Mouse (Mus musculus): ENCODE data around the gene Abca17. TPM values are rescaled to one million over a fixed set of nuclear protein-coding genes. Genes with fewer than 3 reads are reported as not detected.

Abca17 gene
- polyA plus RNA-seq, 1 experiment: 0.86 TPM

- 0 out of 2 replicates have a peak, but pooled peaks cover under 1% of the 10 kb centered on the region for H3K4me1 ChIP-seq (ENCODE audit: control insufficient read depth, insufficient read depth, low read length)
- no peak overlapping the region for H3K27ac ChIP-seq (ENCODE audit: insufficient read depth, low read length)
- TF ChIP-seq POLR2A (IDR thresholded peaks at IDR 0.05; ENCODE audit: extremely low read depth, insufficient read depth, low read length) (no peak), CTCF (IDR thresholded peaks at IDR 0.05; ENCODE audit: extremely low read depth, insufficient read depth, low read length) (no peak)
- H3K4me3 ChIP-seq (ENCODE audit: insufficient read depth, low read length): no peak overlapping the region
Measured at GRCm38 (mm10) chr17:24365863-24366262, 15.0 kb upstream of the Abca17 start.

GRCm38 (mm10) chr17:24364461-24364860 lies 13.6 kb upstream of the Abca17 start:
- Histone ChIP-seq H3K27ac (ENCODE audit: insufficient read depth, low read length) (no peak overlapping the region), H3K4me3 (ENCODE audit: insufficient read depth, low read length) (no peak overlapping the region), H3K4me1 (ENCODE audit: control insufficient read depth, insufficient read depth, low read length) (0 out of 2 replicates have a peak, but pooled peaks cover 2% of the 10 kb centered on the region)
- no peak for TF ChIP-seq CTCF (IDR thresholded peaks at IDR 0.05; ENCODE audit: extremely low read depth, insufficient read depth, low read length)
- no peak for TF ChIP-seq POLR2A (IDR thresholded peaks at IDR 0.05; ENCODE audit: extremely low read depth, insufficient read depth, low read length)

GRCm38 (mm10) chr17:24362527-24362926 lies 11.7 kb upstream of the Abca17 start:
- Histone ChIP-seq H3K4me3 (ENCODE audit: insufficient read depth, low read length) (no peak overlapping the region), H3K27ac (ENCODE audit: insufficient read depth, low read length) (no peak overlapping the region), H3K4me1 (ENCODE audit: control insufficient read depth, insufficient read depth, low read length) (0 out of 2 replicates have a peak, but pooled peaks cover 4% of the 10 kb centered on the region)
- TF ChIP-seq POLR2A (IDR thresholded peaks at IDR 0.05; ENCODE audit: extremely low read depth, insufficient read depth, low read length): no peak
- TF ChIP-seq CTCF (IDR thresholded peaks at IDR 0.05; ENCODE audit: extremely low read depth, insufficient read depth, low read length): no peak

- Histone ChIP-seq H3K27ac (ENCODE audit: insufficient read depth, low read length) (no peak overlapping the region), H3K4me1 (ENCODE audit: control insufficient read depth, insufficient read depth, low read length) (0 out of 2 replicates have a peak, but pooled peaks cover 4% of the 10 kb centered on the region), H3K4me3 (ENCODE audit: insufficient read depth, low read length) (no peak overlapping the region)
- TF ChIP-seq POLR2A (IDR thresholded peaks at IDR 0.05; ENCODE audit: extremely low read depth, insufficient read depth, low read length): no peak
- no peak for TF ChIP-seq CTCF (IDR thresholded peaks at IDR 0.05; ENCODE audit: extremely low read depth, insufficient read depth, low read length)
Measured at GRCm38 (mm10) chr17:24361291-24361690, 10.4 kb upstream of the Abca17 start.

GRCm38 (mm10) chr17:24360841-24361240 lies 10.0 kb upstream of the Abca17 start:
- Histone ChIP-seq H3K4me3 (ENCODE audit: insufficient read depth, low read length) (no peak overlapping the region), H3K4me1 (ENCODE audit: control insufficient read depth, insufficient read depth, low read length) (0 out of 2 replicates have a peak, but pooled peaks cover 4% of the 10 kb centered on the region), H3K27ac (ENCODE audit: insufficient read depth, low read length) (no peak overlapping the region)
- no peak for TF ChIP-seq CTCF (IDR thresholded peaks at IDR 0.05; ENCODE audit: extremely low read depth, insufficient read depth, low read length)
- TF ChIP-seq POLR2A (IDR thresholded peaks at IDR 0.05; ENCODE audit: extremely low read depth, insufficient read depth, low read length): no peak

- Histone ChIP-seq H3K4me1 (ENCODE audit: control insufficient read depth, insufficient read depth, low read length) (0 out of 2 replicates have a peak, but pooled peaks cover 6% of the 10 kb centered on the region), H3K27ac (ENCODE audit: insufficient read depth, low read length) (no peak overlapping the region), H3K4me3 (ENCODE audit: insufficient read depth, low read length) (no peak overlapping the region)
- TF ChIP-seq CTCF (IDR thresholded peaks at IDR 0.05; ENCODE audit: extremely low read depth, insufficient read depth, low read length): no peak
- no peak for TF ChIP-seq POLR2A (IDR thresholded peaks at IDR 0.05; ENCODE audit: extremely low read depth, insufficient read depth, low read length)
Measured at GRCm38 (mm10) chr17:24359903-24360302, 9.0 kb upstream of the Abca17 start.

GRCm38 (mm10) chr17:24359006-24359405 lies 8.1 kb upstream of the Abca17 start:
- no peak overlapping the region for H3K27ac ChIP-seq (ENCODE audit: insufficient read depth, low read length)
- peaks cover 9% of the 10 kb centered on the region for H3K4me1 ChIP-seq (ENCODE audit: control insufficient read depth, insufficient read depth, low read length)
- no peak overlapping the region for H3K4me3 ChIP-seq (ENCODE audit: insufficient read depth, low read length)
- TF ChIP-seq POLR2A (IDR thresholded peaks at IDR 0.05; ENCODE audit: extremely low read depth, insufficient read depth, low read length) (no peak), CTCF (IDR thresholded peaks at IDR 0.05; ENCODE audit: extremely low read depth, insufficient read depth, low read length) (no peak)

- H3K4me3 ChIP-seq (ENCODE audit: insufficient read depth, low read length): no peak overlapping the region
- peaks cover 8% of the 10 kb centered on the region for H3K4me1 ChIP-seq (ENCODE audit: control insufficient read depth, insufficient read depth, low read length)
- TF ChIP-seq POLR2A (IDR thresholded peaks at IDR 0.05; ENCODE audit: extremely low read depth, insufficient read depth, low read length): no peak
- no peak for TF ChIP-seq CTCF (IDR thresholded peaks at IDR 0.05; ENCODE audit: extremely low read depth, insufficient read depth, low read length)
- H3K27ac ChIP-seq (ENCODE audit: insufficient read depth, low read length): no peak overlapping the region
Measured at GRCm38 (mm10) chr17:24355284-24355683, 4.4 kb upstream of the Abca17 start.

- Histone ChIP-seq H3K4me3 (ENCODE audit: insufficient read depth, low read length) (no peak overlapping the region), H3K4me1 (ENCODE audit: control insufficient read depth, insufficient read depth, low read length) (peaks cover 6% of the 10 kb centered on the region), H3K27ac (ENCODE audit: insufficient read depth, low read length) (no peak overlapping the region)
- no peak for TF ChIP-seq CTCF (IDR thresholded peaks at IDR 0.05; ENCODE audit: extremely low read depth, insufficient read depth, low read length)
- no peak for TF ChIP-seq POLR2A (IDR thresholded peaks at IDR 0.05; ENCODE audit: extremely low read depth, insufficient read depth, low read length)
Measured at GRCm38 (mm10) chr17:24353960-24354359, 3.1 kb upstream of the Abca17 start.

- peaks cover 5% of the 10 kb centered on the region for H3K4me1 ChIP-seq (ENCODE audit: control insufficient read depth, insufficient read depth, low read length)
- peak overlapping the region; percentile 63 for H3K4me3 ChIP-seq (ENCODE audit: insufficient read depth, low read length)
- TF ChIP-seq POLR2A (IDR thresholded peaks at IDR 0.05; ENCODE audit: extremely low read depth, insufficient read depth, low read length): no peak
- no peak for TF ChIP-seq CTCF (IDR thresholded peaks at IDR 0.05; ENCODE audit: extremely low read depth, insufficient read depth, low read length)
- peak overlapping the region; percentile 15; the same call in 1 of the 2 replicates for H3K27ac ChIP-seq (ENCODE audit: insufficient read depth, low read length)
Measured at GRCm38 (mm10) chr17:24352370-24353194, 1.7 kb upstream of the Abca17 start.
